Mouse (Mus musculus): Measurements from ENCODE around the gene Tpi1.

DNA sequence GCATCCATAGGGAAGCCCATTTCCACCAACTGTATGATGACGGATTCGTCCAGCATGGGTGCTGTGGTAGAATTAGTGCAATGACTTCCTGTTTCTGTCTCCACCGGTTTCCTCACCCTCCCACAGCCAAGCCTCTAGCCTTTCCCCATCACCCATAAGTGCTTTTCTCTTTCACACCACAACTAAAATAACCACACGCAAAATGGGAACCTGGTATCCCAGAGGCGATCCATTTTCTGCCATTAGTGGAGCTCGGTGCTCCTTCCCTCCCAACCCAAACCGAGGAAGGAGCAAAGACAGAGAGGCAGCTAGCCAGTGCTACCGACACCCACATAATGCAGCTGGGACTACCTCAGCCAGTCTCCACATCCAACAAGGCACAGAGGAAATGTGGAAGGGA, 3.9 kb upstream of the Tpi1 start:
- no peak for TF ChIP-seq EP300 (IDR thresholded peaks at IDR 0.05)
- TF ChIP-seq CTCF (IDR thresholded peaks at IDR 0.05), result no peak

Data from lung, postnatal 0 days (tissue).